Mouse (Mus musculus) skeletal muscle tissue, postnatal 0 days (tissue): ENCODE results near the gene Morc1. TPM values are rescaled to one million over a fixed set of nuclear protein-coding genes. Genes with fewer than 3 reads are reported as not detected.

Experiments
- polyA plus RNA-seq: library from polyadenylated mRNA; unstranded; fragments of >200 nt; fragmentation: Nextera tagmentation; extraction: Ambion mirVana; gene quantifications from 2 replicates; pipeline ENCODE4 v1.2.1, GENCODE M21; 2015

The Morc1 gene
- 0.05 TPM in 1 of 2 replicates, not detected in the other for polyA plus RNA-seq

GRCm38 (mm10) chr16:48431027-48431426 is at the start of gene Morc1:
Morc1 (plus strand) TSS chr16:48431237.

DNA sequence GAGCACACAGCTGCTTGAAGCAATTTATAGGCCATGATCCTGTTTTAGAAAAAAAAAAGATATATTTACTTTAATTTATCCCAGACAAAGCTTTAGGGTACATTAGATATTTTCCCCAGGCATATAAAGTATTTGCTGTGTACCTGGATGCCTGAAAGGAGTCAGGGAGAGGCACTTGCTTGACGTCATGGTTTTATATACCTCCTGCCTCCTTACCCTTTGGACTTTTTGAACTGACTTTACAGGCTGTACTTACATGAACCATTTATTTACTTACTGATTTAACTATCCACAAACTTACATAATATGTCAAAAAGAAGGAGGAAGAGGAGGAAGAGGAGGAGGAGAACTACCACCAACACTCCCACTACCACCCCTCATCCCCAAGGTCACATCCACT is 18.8 kb upstream of the Morc1 start, which contains the start of gene Gm5485:
Gene Gm5485, minus strand, starts transcription at position 171 of the 400 bp plus-strand sequence.

Other genes starting within 250 kb of the Morc1 start
- gene Dppa4, start 147.5 kb upstream of the Morc1 start, polyA plus RNA-seq, result not detected in 2 replicates
- not detected in 2 replicates for gene Dppa2, start 127.3 kb upstream of the Morc1 start, polyA plus RNA-seq
- gene Gm5485, start 18.8 kb upstream of the Morc1 start, polyA plus RNA-seq, result not detected in 2 replicates